Mouse (Mus musculus) urinary bladder, postnatal 4 days (tissue): Measurements from ENCODE around the gene Fam98c.

Experiments used
- DNase-seq, 2 experiments: peaks; one replicate each; pipeline ENCODE4 v3.0.0; 2021 to 2022; ENCODE audit warnings: low spot score in 2 of 2

Fam98c gene

DNA sequence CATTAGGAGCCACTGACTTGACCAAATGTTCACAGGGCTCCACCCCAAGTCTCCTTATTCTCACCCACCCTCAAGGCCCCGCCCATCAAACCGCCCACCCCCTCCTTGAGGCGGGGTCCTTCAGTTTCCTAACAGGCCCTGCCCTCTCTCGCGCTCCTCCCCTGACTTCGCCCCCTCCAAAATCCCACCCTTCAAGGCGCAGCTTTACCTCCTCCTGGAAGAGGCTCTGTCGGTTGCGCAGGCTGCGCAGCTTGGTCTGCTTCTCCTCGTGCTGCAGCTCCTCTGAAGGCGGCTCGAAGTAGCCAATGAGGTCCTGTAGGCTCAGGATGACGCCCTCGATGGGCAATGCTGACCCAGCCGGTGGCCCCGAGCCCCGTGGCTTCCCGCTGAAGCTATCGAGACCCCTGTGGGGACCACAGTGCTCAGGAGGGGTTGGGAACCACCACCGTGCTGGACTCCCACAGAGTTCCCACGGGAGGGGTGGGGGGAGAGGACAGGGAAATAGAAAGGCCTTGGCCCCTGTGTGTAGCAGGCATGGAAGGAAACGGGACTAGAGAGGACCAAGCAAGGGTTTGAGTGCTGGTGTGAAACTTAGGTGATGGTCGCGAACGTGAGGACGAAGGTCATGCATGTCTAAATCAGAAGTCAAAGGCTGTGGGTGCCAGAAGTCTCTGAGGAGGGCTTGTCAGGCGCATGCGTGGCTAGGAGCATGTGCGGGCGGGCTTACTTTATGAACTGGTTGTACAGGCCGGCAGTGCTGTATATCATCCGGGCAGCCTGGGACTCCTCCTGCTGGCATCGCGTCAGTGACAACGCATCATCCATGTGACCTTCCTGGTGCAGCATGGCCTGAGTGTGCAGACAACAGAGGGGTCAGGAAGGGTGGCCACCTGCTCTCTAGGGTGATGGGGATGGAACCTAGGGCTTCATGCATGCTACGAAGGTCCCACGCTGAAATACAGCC, 46.8 kb downstream of the Fam98c start:
- peak; percentile 65 to 77 for DNase-seq
